Mouse (Mus musculus): ENCODE results near the gene Vpreb3. TPM values are rescaled to one million over a fixed set of nuclear protein-coding genes. Genes with fewer than 3 reads are reported as not detected.
A peak's percentile ranks its signal among the peaks of the same experiment; 100 is the strongest.

Gene Vpreb3
- polyA plus RNA-seq, 1 experiment = not detected

GRCm38 (mm10) chr10:75939481-75940234 lies 3.2 kb upstream of the Vpreb3 start:
- Histone ChIP-seq H3K4me1 (ENCODE audit: control insufficient read depth, insufficient read depth, insufficient read length, low read length) (peaks cover 8% of the 10 kb centered on the region; the same call in 1 of the 2 replicates), H3K27ac (replicated peaks; ENCODE audit: low read depth, low read length) (no peak overlapping the region; the same call in 1 of the 2 replicates), H3K4me3 (ENCODE audit: insufficient read depth, low read depth, low read length) (no peak overlapping the region)

DNA sequence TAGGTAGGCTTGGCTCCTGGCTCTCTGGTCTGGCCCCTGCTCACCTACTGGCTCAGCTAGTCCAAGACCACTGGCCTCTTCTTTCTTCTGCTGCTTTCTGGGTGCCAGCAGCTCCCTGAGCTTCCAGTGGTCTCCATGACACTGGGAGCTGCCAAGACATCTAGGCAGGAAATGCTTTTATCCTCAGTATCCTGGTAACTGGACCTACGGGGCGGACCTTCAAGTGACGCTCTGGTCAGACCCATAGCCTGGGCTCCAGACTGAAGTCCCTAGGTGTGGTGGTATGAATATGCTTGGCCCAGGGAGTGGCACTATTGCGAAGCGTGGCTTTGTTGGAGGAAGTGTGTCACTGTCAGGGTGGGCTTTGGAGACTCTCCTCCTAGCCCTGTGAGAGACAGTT lies 2.3 kb upstream of the Vpreb3 start, which contains the start of gene Gm867:
Gene Gm867 (minus strand): TSS at position 153 of the 400 bp plus-strand sequence.
- Histone ChIP-seq H3K4me1 (ENCODE audit: control insufficient read depth, insufficient read depth, insufficient read length, low read length) (peaks cover 5% of the 10 kb centered on the region; the same call in 1 of the 2 replicates), H3K4me3 (ENCODE audit: insufficient read depth, low read depth, low read length) (no peak within 1 kb of the TSS), H3K27ac (replicated peaks; ENCODE audit: low read depth, low read length) (no peak within 1 kb of the TSS; the same call in 1 of the 2 replicates)

DNA sequence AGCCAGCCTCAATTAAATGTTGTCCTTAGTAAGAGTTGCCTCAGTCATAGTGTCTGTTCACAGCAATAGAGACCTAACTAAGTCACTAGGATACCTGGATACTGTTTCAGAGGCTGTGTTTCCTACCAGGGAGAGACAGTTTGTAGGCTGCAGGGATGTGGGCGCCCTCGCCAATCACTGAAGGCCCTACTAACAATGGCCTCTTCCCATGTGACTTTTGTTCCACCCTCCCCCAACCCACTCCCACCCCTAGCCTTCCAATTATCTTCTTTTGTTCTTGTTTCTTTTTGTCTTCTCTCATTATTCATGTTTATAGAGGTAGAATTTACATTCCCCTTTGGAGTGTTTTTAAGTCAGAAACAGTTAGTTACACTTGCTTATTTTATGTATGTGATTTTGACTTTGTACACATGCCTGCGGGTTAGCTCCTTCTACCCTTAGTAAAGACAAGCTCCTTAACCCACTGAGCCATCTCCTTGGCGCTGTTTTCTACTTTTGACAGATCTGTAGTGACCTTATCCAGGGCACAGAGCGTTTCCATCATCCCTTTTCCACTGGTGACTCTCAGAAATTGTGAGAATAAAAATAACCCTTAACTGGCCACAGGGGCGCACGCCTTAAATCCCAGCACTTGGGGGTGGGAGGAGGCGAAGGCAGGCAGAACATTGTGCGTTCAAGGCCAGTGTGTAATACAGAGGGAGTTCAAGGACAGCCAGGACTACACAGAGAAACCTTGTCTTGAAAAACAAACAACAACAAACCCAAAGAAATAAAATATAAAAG lies 1.6 kb upstream of the Vpreb3 start:
- Histone ChIP-seq H3K27ac (replicated peaks; ENCODE audit: low read depth, low read length) (no peak overlapping the region), H3K4me1 (ENCODE audit: control insufficient read depth, insufficient read depth, insufficient read length, low read length) (peaks cover 5% of the 10 kb centered on the region; the same call in 1 of the 2 replicates), H3K4me3 (ENCODE audit: insufficient read depth, low read depth, low read length) (no peak overlapping the region)

GRCm38 (mm10) chr10:75944066-75944772 lies 1.4 kb downstream of the Vpreb3 start:
- Histone ChIP-seq H3K4me1 (ENCODE audit: control insufficient read depth, insufficient read depth, insufficient read length, low read length) (peaks cover 5% of the 10 kb centered on the region; the same call in 1 of the 2 replicates), H3K27ac (replicated peaks; ENCODE audit: low read depth, low read length) (peak overlapping the region; percentile 59), H3K4me3 (ENCODE audit: insufficient read depth, low read depth, low read length) (no peak overlapping the region)

- peaks cover 5% of the 10 kb centered on the region; the same call in 1 of the 2 replicates for H3K4me1 ChIP-seq (ENCODE audit: control insufficient read depth, insufficient read depth, insufficient read length, low read length)
- H3K4me3 ChIP-seq (ENCODE audit: insufficient read depth, low read depth, low read length) = no peak overlapping the region
- H3K27ac ChIP-seq (replicated peaks; ENCODE audit: low read depth, low read length) = no peak overlapping the region
Observed at GRCm38 (mm10) chr10:75945213-75945612, 2.4 kb downstream of the Vpreb3 start.

GRCm38 (mm10) chr10:75945896-75946295 lies 3.0 kb downstream of the Vpreb3 start:
- Histone ChIP-seq H3K27ac (replicated peaks; ENCODE audit: low read depth, low read length) (no peak overlapping the region), H3K4me3 (ENCODE audit: insufficient read depth, low read depth, low read length) (no peak overlapping the region)

DNA sequence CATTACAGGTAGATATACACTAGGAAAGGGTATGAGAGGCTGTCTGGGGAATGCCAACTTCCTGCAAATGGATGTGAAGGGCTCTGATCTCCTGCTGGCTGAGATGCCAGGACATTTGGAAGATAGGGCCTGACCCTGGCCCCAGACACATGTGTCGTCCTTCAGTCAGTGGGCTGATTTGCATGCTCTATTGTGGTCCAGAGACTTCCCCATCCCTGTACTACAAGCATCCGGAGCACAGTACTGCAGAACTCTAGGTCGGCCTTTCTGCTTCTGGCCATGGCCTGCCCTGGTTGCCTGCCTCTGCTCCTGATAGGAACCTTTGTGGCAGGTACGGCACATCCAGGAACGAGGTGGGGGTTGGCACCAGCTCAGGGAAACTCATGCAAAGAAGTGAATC lies 5.2 kb downstream of the Vpreb3 start:
- H3K4me1 ChIP-seq (ENCODE audit: control insufficient read depth, insufficient read depth, insufficient read length, low read length) = peaks cover 7% of the 10 kb centered on the region
- H3K27ac ChIP-seq (replicated peaks; ENCODE audit: low read depth, low read length) = no peak overlapping the region
- H3K4me3 ChIP-seq (ENCODE audit: insufficient read depth, low read depth, low read length) = no peak overlapping the region

More at GRCm38 (mm10) chr10:75945896-75946295, 3.0 kb downstream of the Vpreb3 start:
- H3K4me1 ChIP-seq (ENCODE audit: control insufficient read depth, insufficient read depth, insufficient read length, low read length) = peaks cover 7% of the 10 kb centered on the region

- Histone ChIP-seq H3K27ac (replicated peaks; ENCODE audit: low read depth, low read length) (no peak overlapping the region; the same call in 1 of the 2 replicates), H3K4me1 (ENCODE audit: control insufficient read depth, insufficient read depth, insufficient read length, low read length) (peaks cover 2% of the 10 kb centered on the region), H3K4me3 (ENCODE audit: insufficient read depth, low read depth, low read length) (no peak overlapping the region)
Observed at GRCm38 (mm10) chr10:75949053-75950045, 6.5 kb downstream of the Vpreb3 start.

DNA sequence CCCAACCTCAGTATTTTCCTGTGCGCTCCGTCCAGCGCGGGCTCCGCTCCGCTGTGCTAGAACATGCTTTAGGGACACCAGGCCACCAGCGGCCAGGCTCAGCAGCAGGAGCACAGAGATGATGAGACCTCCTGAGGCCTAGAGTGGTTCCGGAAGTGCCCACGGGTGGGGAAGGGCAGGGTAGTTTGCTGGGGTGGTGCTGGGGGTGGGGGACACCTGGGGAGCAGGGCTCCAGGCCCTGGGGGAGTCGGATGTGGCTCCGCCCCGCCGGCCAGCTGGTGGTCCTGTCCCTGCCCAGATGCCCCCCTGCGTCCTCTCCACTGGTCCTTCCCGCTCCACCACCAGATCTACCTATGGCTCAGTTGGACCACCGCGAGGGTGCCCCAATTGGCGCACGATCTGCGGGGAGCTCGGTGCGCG lies 7.9 kb downstream of the Vpreb3 start:
- no peak overlapping the region for H3K27ac ChIP-seq (replicated peaks; ENCODE audit: low read depth, low read length)
- H3K4me1 ChIP-seq (ENCODE audit: control insufficient read depth, insufficient read depth, insufficient read length, low read length) = peaks cover 2% of the 10 kb centered on the region
- peak overlapping the region; percentile 51 for H3K4me3 ChIP-seq (ENCODE audit: insufficient read depth, low read depth, low read length)

- H3K4me3 ChIP-seq (ENCODE audit: insufficient read depth, low read depth, low read length) = peak overlapping the region; percentile 51
- peaks cover 2% of the 10 kb centered on the region for H3K4me1 ChIP-seq (ENCODE audit: control insufficient read depth, insufficient read depth, insufficient read length, low read length)
- H3K27ac ChIP-seq (replicated peaks; ENCODE audit: low read depth, low read length) = no peak overlapping the region
Observed at GRCm38 (mm10) chr10:75951424-75952050, 8.7 kb downstream of the Vpreb3 start.

DNA sequence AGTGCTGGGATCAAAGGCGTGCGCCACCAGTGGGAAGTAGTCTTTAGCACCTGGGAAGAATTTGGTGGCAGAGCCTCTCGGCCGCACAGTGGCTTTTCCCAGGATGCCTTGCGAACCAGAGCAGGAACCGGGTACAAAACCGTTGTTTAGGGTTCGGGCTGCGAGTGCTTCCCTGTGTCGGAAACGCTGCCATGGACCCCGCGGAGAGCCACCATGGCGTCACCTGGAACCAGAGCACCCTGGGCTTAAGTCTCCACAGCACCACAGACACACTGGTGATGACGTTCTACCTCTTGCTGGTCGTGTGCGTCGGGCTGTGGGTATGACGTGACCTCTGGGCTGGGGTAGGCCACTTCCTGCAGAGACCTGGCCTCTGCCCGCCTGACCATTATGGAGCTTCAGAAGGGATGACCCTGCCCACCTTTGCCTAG lies 11.5 kb downstream of the Vpreb3 start, which contains the start of gene Gm5134:
Gene Gm5134 (plus strand): TSS at position 134 of the 431 bp plus-strand sequence.
- H3K4me1 ChIP-seq (ENCODE audit: control insufficient read depth, insufficient read depth, insufficient read length, low read length) = peaks cover 2% of the 10 kb centered on the region
- 0 out of 2 replicates have a peak within 1 kb of the TSS, but pooled peaks have one; percentile 22 for H3K4me3 ChIP-seq (ENCODE audit: insufficient read depth, low read depth, low read length)
- H3K27ac ChIP-seq (replicated peaks; ENCODE audit: low read depth, low read length) = no peak within 1 kb of the TSS

DNA sequence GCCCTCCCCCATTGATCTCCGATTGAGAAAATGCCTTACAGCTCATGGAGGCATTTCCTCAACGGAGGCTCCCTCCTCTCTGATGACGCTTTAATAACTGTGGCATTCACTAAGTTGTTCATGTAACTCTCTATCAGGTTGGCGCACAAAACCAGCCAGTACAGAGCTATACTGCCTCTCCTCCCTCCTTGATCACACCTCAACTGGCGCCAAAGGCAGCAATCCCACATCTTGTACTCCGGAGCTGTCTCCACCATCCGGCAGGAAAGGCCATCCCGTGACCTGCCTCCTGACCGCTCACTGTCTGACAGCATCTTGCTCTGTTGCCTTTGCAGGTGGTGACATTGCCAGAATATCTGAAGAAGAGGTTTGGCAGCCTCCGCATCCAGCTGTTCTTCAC lies 31.0 kb downstream of the Vpreb3 start:
- Histone ChIP-seq H3K27ac (replicated peaks; ENCODE audit: low read depth, low read length) (no peak overlapping the region), H3K4me1 (ENCODE audit: control insufficient read depth, insufficient read depth, insufficient read length, low read length) (no peaks in the 10 kb centered on the region), H3K4me3 (ENCODE audit: insufficient read depth, low read depth, low read length) (no peak overlapping the region)

GRCm38 (mm10) chr10:75975216-75975615 lies 32.4 kb downstream of the Vpreb3 start:
- no peak overlapping the region for H3K4me3 ChIP-seq (ENCODE audit: insufficient read depth, low read depth, low read length)
- no peak overlapping the region for H3K27ac ChIP-seq (replicated peaks; ENCODE audit: low read depth, low read length)
- H3K4me1 ChIP-seq (ENCODE audit: control insufficient read depth, insufficient read depth, insufficient read length, low read length) = no peaks in the 10 kb centered on the region

Data from brown adipose tissue, adult 24 weeks (tissue).